Mouse (Mus musculus) E14TG2a.4 (cell line): Measurements from ENCODE around the gene 9930104L06Rik.
A peak's percentile ranks its signal among the peaks of the same experiment; 100 is the strongest.

ENCODE experiments used
- CTCF ChIP-seq: conservative IDR thresholded peaks from 2 replicates; pipeline ENCODE4 v1.5.1; 2014; ENCODE audit warnings: low read length
- POU5F1 ChIP-seq: IDR thresholded peaks from 2 replicates; pipeline ENCODE4 v1.6.1; 2014; ENCODE audit warnings: low read length, borderline replicate concordance

GRCm38 (mm10) chr4:124943022-124943421, 6.2 kb downstream of the 9930104L06Rik start:
- TF ChIP-seq CTCF (peak; percentile 95), POU5F1 (no peak)
